Mouse (Mus musculus): Measurements from ENCODE around the gene Gm49321.

- TF ChIP-seq CTCF (IDR thresholded peaks at IDR 0.05; ENCODE audit: extremely low read depth, insufficient read length, insufficient replicate concordance, low read depth, low read length): no peak
- no peak for TF ChIP-seq POLR2A (IDR thresholded peaks at IDR 0.05; ENCODE audit: low read depth, low read length)
These were observed 2.9 kb upstream of the Gm49321 start for GRCm38 (mm10) chr12:73934528-73934927.

Data from small intestine, adult 2 months (tissue).